Mouse (Mus musculus) megakaryocyte, embryonic 14.5 days (primary cell): ENCODE results near the gene B4galt5. TPM values are rescaled to one million over a fixed set of nuclear protein-coding genes. Genes with fewer than 3 reads are reported as not detected.

ENCODE experiments used
- H3K27me3 ChIP-seq: replicated peaks from 2 replicates; pipeline ENCODE3; 2012; ENCODE audit warnings: inconsistent platforms
- H3K36me3 ChIP-seq: replicated peaks from 2 replicates; pipeline ENCODE3; 2012; ENCODE audit warnings: low read length, inconsistent platforms, mixed read lengths
- H3K4me1 ChIP-seq: 2 replicates; pipeline ENCODE4 v1.6.1; 2012; ENCODE audit warnings: inconsistent platforms
- H3K4me3 ChIP-seq: replicated peaks from 2 replicates; pipeline ENCODE3; 2012; ENCODE audit warnings: moderate library complexity, mild to moderate bottlenecking, inconsistent platforms
- H3K9me3 ChIP-seq: 2 replicates; pipeline ENCODE4 v1.6.1; 2012; ENCODE audit warnings: inconsistent platforms
- FLI1 ChIP-seq: IDR thresholded peaks from 2 replicates; pipeline ENCODE4 v1.6.1; 2012; ENCODE audit warnings: low read length, inconsistent platforms, mixed read lengths
- GATA1 ChIP-seq: IDR thresholded peaks from 3 replicates; pipeline ENCODE4 v1.6.1; 2012; ENCODE audit warnings: mixed read lengths, low read length, inconsistent platforms, borderline replicate concordance
- polyA plus RNA-seq: library from polyadenylated mRNA; stranded (reverse); fragments of >175 nt; gene quantifications from 2 replicates; pipeline ENCODE4 v1.2.3, GENCODE M21; 2012; ENCODE audit warnings: low replicate concordance; ENCODE audit not compliant: insufficient read depth

B4galt5 gene
- polyA plus RNA-seq, 1 experiment, result 3.7 TPM

DNA sequence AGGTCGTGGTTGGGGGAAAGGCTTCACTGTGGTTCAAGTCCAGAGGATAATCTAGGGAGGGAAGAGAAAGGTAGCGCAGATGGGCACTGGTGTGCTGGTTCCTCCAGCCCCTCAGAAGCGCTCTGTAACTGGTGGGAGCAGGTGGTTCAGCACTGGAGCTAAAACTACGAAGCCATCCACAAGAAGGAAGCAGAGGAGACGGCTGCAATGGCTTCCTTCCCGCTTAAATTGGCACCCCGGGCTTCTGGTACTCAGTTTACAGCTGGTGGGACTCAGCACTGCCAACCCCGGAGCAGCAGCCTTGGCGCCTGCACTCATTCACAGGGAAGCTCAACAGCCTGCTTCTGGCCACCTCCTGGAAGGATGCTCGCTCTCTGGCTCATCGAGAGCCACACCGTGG lies 39.7 kb downstream of the B4galt5 start:
- H3K27me3 ChIP-seq, result peaks cover 31% of the 10 kb centered on the region
- no peak overlapping the region for H3K4me3 ChIP-seq
- peaks cover 68% of the 10 kb centered on the region for H3K36me3 ChIP-seq
- H3K4me1 ChIP-seq, result peaks cover 42% of the 10 kb centered on the region
- TF ChIP-seq FLI1 (no peak), GATA1 (no peak)
- H3K9me3 ChIP-seq, result no peaks in the 10 kb centered on the region; the same call in 1 of the 2 replicates

DNA sequence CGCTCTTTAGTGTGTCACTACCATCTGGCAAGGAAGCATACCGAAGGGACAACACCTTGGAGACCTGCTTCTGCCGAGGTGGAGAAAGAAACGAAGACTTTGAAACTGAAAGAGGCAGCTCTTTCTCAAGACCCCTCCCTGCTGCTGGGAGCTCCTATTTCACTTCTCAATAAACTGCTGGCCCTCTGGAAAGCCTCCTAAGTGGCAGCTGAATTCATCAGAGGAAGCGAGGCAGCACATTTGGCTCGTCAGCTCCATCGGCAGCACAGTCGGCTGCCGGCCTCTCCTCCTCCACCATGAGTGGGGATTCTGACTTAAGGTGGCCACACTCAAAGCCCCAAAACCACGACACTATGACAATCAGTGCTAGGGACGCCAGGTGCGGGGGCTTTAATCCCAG lies 41.3 kb downstream of the B4galt5 start:
- no peaks in the 10 kb centered on the region for H3K9me3 ChIP-seq
- H3K4me3 ChIP-seq, result no peak overlapping the region
- H3K36me3 ChIP-seq, result peaks cover 81% of the 10 kb centered on the region
- TF ChIP-seq FLI1, result no peak
- TF ChIP-seq GATA1, result no peak
- H3K27me3 ChIP-seq, result peaks cover 21% of the 10 kb centered on the region
- peaks cover 31% of the 10 kb centered on the region for H3K4me1 ChIP-seq

DNA sequence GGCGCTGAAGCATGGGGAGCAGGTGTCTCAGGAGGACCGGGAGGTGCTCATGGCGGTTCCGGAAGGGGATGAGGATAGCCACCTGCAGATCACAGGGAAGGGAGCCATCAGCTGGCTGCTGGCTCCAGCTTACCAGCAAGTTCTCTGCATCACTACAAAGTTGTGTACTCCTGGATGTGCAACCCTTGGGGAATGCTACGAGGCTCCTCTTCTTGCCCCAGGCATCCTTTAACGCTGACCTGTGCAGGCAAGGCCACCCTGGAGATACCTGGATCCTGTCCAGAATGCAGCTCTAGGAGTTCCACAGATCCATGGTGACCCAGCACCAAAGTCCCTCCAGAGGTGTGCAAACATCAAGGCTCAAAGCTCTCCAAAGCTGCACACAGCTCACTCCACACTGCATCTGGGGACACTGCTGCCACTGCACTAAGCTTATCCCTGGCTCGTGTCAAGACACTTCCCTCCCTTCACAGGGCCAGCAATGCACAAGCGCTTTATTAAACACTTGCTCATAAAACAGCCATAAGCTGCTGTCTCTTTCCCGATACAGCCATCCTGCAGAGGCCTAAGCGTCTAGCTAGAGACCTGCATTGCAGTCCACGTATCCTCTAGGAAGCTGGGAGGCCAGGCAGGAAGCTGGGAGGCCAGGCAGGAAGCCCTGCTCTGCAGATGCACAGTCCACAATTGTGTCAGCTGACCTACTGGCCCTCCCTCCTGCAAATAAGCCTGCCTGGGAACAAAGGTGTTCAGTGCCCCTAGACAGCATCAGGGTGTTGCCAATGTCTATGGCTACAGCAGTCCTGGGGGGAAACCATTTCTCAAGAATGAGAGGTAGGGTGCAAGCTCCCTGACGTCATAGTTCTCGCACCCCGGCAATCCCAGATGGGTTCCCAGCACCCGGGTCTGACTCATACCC lies 42.1 kb downstream of the B4galt5 start:
- Histone ChIP-seq H3K4me1 (peaks cover 27% of the 10 kb centered on the region), H3K9me3 (no peaks in the 10 kb centered on the region), H3K27me3 (peaks cover 20% of the 10 kb centered on the region), H3K36me3 (peaks cover 86% of the 10 kb centered on the region), H3K4me3 (peak overlapping the region; percentile 72)
- no peak for TF ChIP-seq GATA1

- TF ChIP-seq GATA1, result no peak
- TF ChIP-seq FLI1, result no peak
- no peaks in the 10 kb centered on the region for H3K9me3 ChIP-seq
- peaks cover 27% of the 10 kb centered on the region for H3K4me1 ChIP-seq
- H3K4me3 ChIP-seq, result no peak overlapping the region
- peaks cover 87% of the 10 kb centered on the region for H3K36me3 ChIP-seq
- H3K27me3 ChIP-seq, result peaks cover 19% of the 10 kb centered on the region
Observed at GRCm38 (mm10) chr2:167306273-167306594, 42.7 kb downstream of the B4galt5 start.

DNA sequence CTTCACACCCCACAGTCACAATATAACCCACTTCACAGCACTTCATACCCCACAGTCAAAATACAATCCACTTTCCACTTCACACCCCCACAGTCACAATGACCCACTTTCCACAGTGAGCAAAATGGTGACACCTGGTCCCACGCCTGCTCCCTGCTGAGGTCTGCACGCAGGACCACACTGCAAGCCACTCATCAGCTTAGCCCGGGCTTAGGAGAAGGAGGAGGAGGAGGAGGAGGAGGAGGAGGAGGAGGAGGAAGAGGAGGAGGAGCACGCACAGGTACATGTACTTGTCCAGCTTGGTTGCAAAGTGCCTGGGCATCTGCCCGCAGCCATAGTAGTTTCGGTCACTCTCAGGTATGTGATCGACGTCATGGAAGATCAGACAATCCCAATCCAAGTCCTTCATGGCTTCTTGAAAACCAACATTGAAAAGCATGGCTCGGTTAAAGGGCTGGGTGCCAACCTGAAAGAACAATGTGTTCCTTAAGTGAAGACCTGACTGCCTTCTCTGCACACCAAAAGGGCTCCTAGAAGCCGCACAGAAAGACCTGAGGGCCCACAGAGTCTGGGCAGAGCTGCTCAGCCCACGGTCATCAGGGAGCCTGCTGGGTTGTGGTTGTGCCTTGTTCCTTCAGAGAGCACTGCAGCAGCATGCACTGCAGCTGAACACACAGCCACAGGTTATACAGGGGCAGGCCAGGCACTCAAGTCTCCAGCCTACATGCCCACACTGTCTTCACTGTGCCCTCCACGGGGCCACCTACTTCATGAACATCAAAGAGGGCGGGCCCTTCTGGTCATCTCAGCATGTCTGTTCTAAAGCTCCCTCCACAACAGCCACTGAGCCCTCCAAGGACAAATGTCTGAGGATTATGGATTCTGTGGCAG lies 43.4 kb downstream of the B4galt5 start:
- Histone ChIP-seq H3K4me3 (no peak overlapping the region), H3K9me3 (no peaks in the 10 kb centered on the region), H3K27me3 (peaks cover 14% of the 10 kb centered on the region), H3K36me3 (peaks cover 85% of the 10 kb centered on the region), H3K4me1 (peaks cover 27% of the 10 kb centered on the region)
- TF ChIP-seq GATA1 (no peak), FLI1 (no peak)

- Histone ChIP-seq H3K9me3 (no peaks in the 10 kb centered on the region), H3K4me3 (no peak overlapping the region), H3K36me3 (peaks cover 85% of the 10 kb centered on the region), H3K4me1 (peaks cover 33% of the 10 kb centered on the region), H3K27me3 (peaks cover 14% of the 10 kb centered on the region)
- no peak for TF ChIP-seq GATA1
- no peak for TF ChIP-seq FLI1
Observed at GRCm38 (mm10) chr2:167304651-167305381, 44.2 kb downstream of the B4galt5 start.

GRCm38 (mm10) chr2:167303806-167304205 lies 45.2 kb downstream of the B4galt5 start:
- TF ChIP-seq FLI1 (no peak), GATA1 (no peak)
- Histone ChIP-seq H3K27me3 (peaks cover 9% of the 10 kb centered on the region), H3K4me3 (no peak overlapping the region), H3K9me3 (no peaks in the 10 kb centered on the region), H3K4me1 (peaks cover 36% of the 10 kb centered on the region), H3K36me3 (peaks cover 84% of the 10 kb centered on the region)

GRCm38 (mm10) chr2:167303196-167303595 lies 45.8 kb downstream of the B4galt5 start:
- H3K4me3 ChIP-seq, result no peak overlapping the region
- peaks cover 85% of the 10 kb centered on the region for H3K36me3 ChIP-seq
- peaks cover 8% of the 10 kb centered on the region for H3K27me3 ChIP-seq
- H3K4me1 ChIP-seq, result peaks cover 36% of the 10 kb centered on the region
- TF ChIP-seq FLI1 (no peak), GATA1 (no peak)
- H3K9me3 ChIP-seq, result no peaks in the 10 kb centered on the region

DNA sequence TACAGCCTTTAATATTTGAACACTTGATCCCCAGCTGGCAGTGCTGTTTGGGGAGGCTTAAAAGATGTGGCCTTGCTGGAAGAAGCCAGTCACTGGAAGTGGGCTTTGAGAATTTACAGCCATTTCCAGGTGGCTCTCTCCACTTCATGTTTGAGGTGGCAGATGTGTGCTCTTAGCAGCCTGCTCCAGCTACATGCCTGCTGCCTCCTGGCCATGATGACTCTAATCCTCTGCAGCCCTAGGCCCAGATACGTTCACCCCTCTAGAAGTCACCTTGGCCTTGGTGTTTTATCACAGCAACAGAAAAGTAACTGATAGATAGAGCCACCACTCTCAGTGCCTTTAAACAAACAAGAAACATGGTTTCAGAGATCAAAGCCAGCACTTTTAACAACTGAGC lies 46.3 kb downstream of the B4galt5 start:
- H3K4me3 ChIP-seq, result no peak overlapping the region
- peaks cover 33% of the 10 kb centered on the region for H3K4me1 ChIP-seq
- peaks cover 8% of the 10 kb centered on the region for H3K27me3 ChIP-seq
- peaks cover 82% of the 10 kb centered on the region for H3K36me3 ChIP-seq
- TF ChIP-seq GATA1 (no peak), FLI1 (no peak)
- H3K9me3 ChIP-seq, result no peaks in the 10 kb centered on the region
